Mouse (Mus musculus): ENCODE measurements at regions not wholly inside any gene's neighbourhood (a gene's known extent, or its start where the extent isn't known, plus 50 kb on each side); places are given as distances from the start of the nearest gene placed in this dataset.

- no peak for TF ChIP-seq POLR2A (IDR thresholded peaks at IDR 0.05; ENCODE audit: borderline replicate concordance, low read depth, low read length)
- TF ChIP-seq CTCF (IDR thresholded peaks at IDR 0.05; ENCODE audit: low read depth, low read length): no peak
These were observed 1580.4 kb downstream of the 4930444P10Rik start for GRCm38 (mm10) chr1:14512481-14513285.
